Mouse (Mus musculus) erythroblast, embryonic 14.5 days (primary cell): ENCODE data around the gene Klhl36. TPM values are rescaled to one million over a fixed set of nuclear protein-coding genes. Genes with fewer than 3 reads are reported as not detected.

Experiments
- H3K27me3 ChIP-seq: 2 replicates; pipeline ENCODE4 v1.6.1; 2012; ENCODE audit warnings: inconsistent platforms; ENCODE audit not compliant: control insufficient read depth
- H3K36me3 ChIP-seq: 2 replicates; pipeline ENCODE4 v1.6.1; 2012; ENCODE audit warnings: mild to moderate bottlenecking, inconsistent platforms; ENCODE audit not compliant: control insufficient read depth
- H3K4me1 ChIP-seq: 2 replicates; pipeline ENCODE4 v1.6.1; 2012; ENCODE audit warnings: inconsistent platforms; ENCODE audit not compliant: control insufficient read depth
- H3K4me3 ChIP-seq: replicated peaks from 2 replicates; pipeline ENCODE3; 2012; ENCODE audit warnings: moderate library complexity, mild to moderate bottlenecking, inconsistent platforms
- H3K9me3 ChIP-seq: 2 replicates; pipeline ENCODE4 v1.6.1; 2012; ENCODE audit warnings: low read length, inconsistent platforms, mixed read lengths; ENCODE audit not compliant: control insufficient read depth
- GATA1 ChIP-seq: IDR thresholded peaks from 2 replicates; pipeline ENCODE4 v1.6.1; 2012; ENCODE audit warnings: low read length, inconsistent platforms, mixed read lengths
- TAL1 ChIP-seq: IDR thresholded peaks from 3 replicates; pipeline ENCODE4 v1.6.1; 2012; ENCODE audit warnings: low read length, inconsistent platforms, mixed read lengths
- polyA plus RNA-seq: library from polyadenylated mRNA; stranded (reverse); fragments of >175 nt; gene quantifications from 2 replicates; pipeline ENCODE4 v1.2.3, GENCODE M21; 2012

Gene Klhl36
- polyA plus RNA-seq, 1 experiment = 0.12 TPM

DNA sequence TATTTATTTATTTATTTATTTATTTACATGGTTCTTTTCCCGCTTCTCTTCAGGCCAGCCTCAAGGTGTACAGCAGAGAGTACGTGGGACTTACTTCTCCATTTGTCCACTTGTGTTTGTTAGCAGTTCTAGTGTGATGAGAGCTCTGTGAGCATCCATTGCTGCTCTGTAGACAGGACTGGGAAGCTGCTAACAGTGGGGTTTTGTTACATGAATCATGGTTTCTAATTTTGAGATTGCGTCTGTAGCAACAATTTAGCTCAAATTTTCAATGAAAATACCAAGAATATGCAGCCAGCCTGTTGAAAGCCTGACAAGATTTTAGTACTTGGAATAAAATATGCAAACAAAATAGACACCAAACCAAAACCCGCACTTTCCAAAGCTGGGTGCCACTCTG lies 63.4 kb downstream of the Klhl36 start:
- H3K4me3 ChIP-seq = no peak overlapping the region
- peaks cover 70% of the 10 kb centered on the region for H3K4me1 ChIP-seq
- TF ChIP-seq GATA1 = no peak
- TF ChIP-seq TAL1 = no peak
- peaks cover 73% of the 10 kb centered on the region for H3K36me3 ChIP-seq
- H3K9me3 ChIP-seq = no peaks in the 10 kb centered on the region
- H3K27me3 ChIP-seq = no peaks in the 10 kb centered on the region

DNA sequence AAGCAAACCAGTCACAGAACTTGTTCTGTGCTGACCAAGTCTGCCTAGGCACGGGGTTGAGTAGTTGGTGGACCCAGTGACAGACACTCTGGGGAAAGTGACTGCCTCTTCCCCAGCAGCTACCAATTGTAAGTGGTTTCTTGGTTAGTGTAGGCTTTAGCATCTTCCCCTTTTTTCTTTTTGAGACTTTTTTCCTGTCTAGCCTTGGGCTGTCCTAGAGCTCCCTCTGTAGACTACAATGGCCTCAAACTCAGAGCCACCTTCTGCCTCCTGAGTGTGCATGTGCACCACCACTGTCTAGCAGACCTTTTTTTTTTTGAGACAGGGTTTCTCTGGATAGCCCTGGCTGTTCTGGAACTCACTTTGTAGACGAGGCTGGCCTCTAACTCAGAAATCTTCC lies 64.4 kb downstream of the Klhl36 start:
- Histone ChIP-seq H3K9me3 (no peaks in the 10 kb centered on the region), H3K36me3 (peaks cover 70% of the 10 kb centered on the region), H3K4me3 (no peak overlapping the region), H3K27me3 (no peaks in the 10 kb centered on the region), H3K4me1 (peaks cover 63% of the 10 kb centered on the region)
- no peak for TF ChIP-seq GATA1
- no peak for TF ChIP-seq TAL1

Other genes with a start within 250 kb of the Klhl36 start
- gene Adad2, start 249.5 kb upstream of the Klhl36 start, polyA plus RNA-seq = not detected in 2 replicates
- gene Kcng4, start 226.6 kb upstream of the Klhl36 start, polyA plus RNA-seq = not detected in 2 replicates
- gene Wfdc1, start 195.9 kb upstream of the Klhl36 start, polyA plus RNA-seq = not detected in 2 replicates
- not detected in 2 replicates for gene Atp2c2, start 162.3 kb upstream of the Klhl36 start, polyA plus RNA-seq
- 0.09 and 0.23 TPM in 2 replicates for gene Tldc1, start 83.8 kb upstream of the Klhl36 start, polyA plus RNA-seq
- gene Cotl1, start 21.7 kb upstream of the Klhl36 start, polyA plus RNA-seq = 2.6 and 3.7 TPM in 2 replicates
- 7.6 and 8.3 TPM in 2 replicates for gene Usp10, start 48.1 kb downstream of the Klhl36 start, polyA plus RNA-seq
- 0.36 TPM in 1 of 2 replicates, not detected in the other for gene Gm20388, start 48.6 kb downstream of the Klhl36 start, polyA plus RNA-seq
- gene Crispld2, start 130.2 kb downstream of the Klhl36 start, polyA plus RNA-seq = not detected in 2 replicates
- 1.8 and 4.0 TPM in 2 replicates for gene Zdhhc7, start 239.2 kb downstream of the Klhl36 start, polyA plus RNA-seq